Mouse (Mus musculus): Measurements from ENCODE around the gene Kif1b. TPM values are rescaled to one million over a fixed set of nuclear protein-coding genes. Genes with fewer than 3 reads are reported as not detected.
A peak's percentile ranks its signal among the peaks of the same experiment; 100 is the strongest.

Kif1b gene
- polyA plus RNA-seq, 1 experiment from 2014 or later: 19.2 TPM

- H3K4me1 ChIP-seq (ENCODE audit: control insufficient read depth, insufficient read depth, low read length): peaks cover 20% of the 10 kb centered on the region
- no peaks in the 10 kb centered on the region for H3K27me3 ChIP-seq (replicated peaks; ENCODE audit: control insufficient read depth, insufficient read depth, low read length)
- peak overlapping the region; percentile 72 for H3K27ac ChIP-seq (ENCODE audit: low read length)
- 53% methylated on average over 8 of the region's 8 CpGs for whole genome bisulfite sequencing
- no peak overlapping the region for H3K4me3 ChIP-seq (ENCODE audit: low read length)
- no peaks in the 10 kb centered on the region; the same call in none of the 2 replicates for H3K36me3 ChIP-seq (ENCODE audit: control insufficient read depth, insufficient read depth, low read length)
- H3K9ac ChIP-seq (ENCODE audit: low read depth, low read length): no peak overlapping the region
- no peak overlapping the region for H3K4me2 ChIP-seq (ENCODE audit: low read depth, low read length)
- H3K9me3 ChIP-seq (ENCODE audit: control insufficient read depth, low read length): no peaks in the 10 kb centered on the region
- ATAC-seq: peak; percentile 86
These were observed 21.0 kb downstream of the Kif1b start for GRCm38 (mm10) chr4:149286287-149287137.

DNA sequence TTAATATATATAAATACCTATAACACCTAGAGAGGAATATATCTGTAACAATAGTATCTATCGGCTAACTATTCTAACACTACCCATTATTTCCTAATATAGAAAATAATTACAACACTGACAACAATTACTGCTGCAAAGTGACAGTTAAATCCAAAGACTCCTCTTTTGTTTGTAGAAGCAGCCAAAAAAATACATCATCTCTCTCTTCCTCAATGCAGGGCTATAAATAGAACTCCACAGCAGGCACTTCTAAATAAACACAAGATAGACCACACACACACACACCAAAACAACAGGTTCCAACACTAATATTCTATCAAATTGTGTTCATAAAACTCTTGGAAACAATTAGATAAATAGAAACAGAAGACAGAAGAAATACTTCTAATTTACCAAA lies 21.8 kb downstream of the Kif1b start:
- no peaks in the 10 kb centered on the region for H3K9me3 ChIP-seq (ENCODE audit: control insufficient read depth, low read length)
- H3K4me3 ChIP-seq (ENCODE audit: low read length): no peak overlapping the region
- H3K27me3 ChIP-seq (replicated peaks; ENCODE audit: control insufficient read depth, insufficient read depth, low read length): no peaks in the 10 kb centered on the region
- 83% methylated on average over 1 of the region's 1 CpGs for WGBS
- no peak overlapping the region for H3K4me2 ChIP-seq (ENCODE audit: low read depth, low read length)
- no peak for ATAC-seq
- H3K36me3 ChIP-seq (ENCODE audit: control insufficient read depth, insufficient read depth, low read length): no peaks in the 10 kb centered on the region; the same call in none of the 2 replicates
- H3K9ac ChIP-seq (ENCODE audit: low read depth, low read length): no peak overlapping the region
- H3K27ac ChIP-seq (ENCODE audit: low read length): no peak overlapping the region
- H3K4me1 ChIP-seq (ENCODE audit: control insufficient read depth, insufficient read depth, low read length): peaks cover 20% of the 10 kb centered on the region

GRCm38 (mm10) chr4:149283018-149283417 lies 24.5 kb downstream of the Kif1b start:
- H3K9me3 ChIP-seq (ENCODE audit: control insufficient read depth, low read length): no peaks in the 10 kb centered on the region
- no peak for ATAC-seq
- H3K4me3 ChIP-seq (ENCODE audit: low read length): no peak overlapping the region
- no peak overlapping the region for H3K27ac ChIP-seq (ENCODE audit: low read length)
- H3K4me2 ChIP-seq (ENCODE audit: low read depth, low read length): no peak overlapping the region
- no peaks in the 10 kb centered on the region for H3K27me3 ChIP-seq (replicated peaks; ENCODE audit: control insufficient read depth, insufficient read depth, low read length)
- no peak overlapping the region for H3K9ac ChIP-seq (ENCODE audit: low read depth, low read length)
- peaks cover 20% of the 10 kb centered on the region for H3K4me1 ChIP-seq (ENCODE audit: control insufficient read depth, insufficient read depth, low read length)
- 67% methylated on average over 3 of the region's 3 CpGs for WGBS
- H3K36me3 ChIP-seq (ENCODE audit: control insufficient read depth, insufficient read depth, low read length): no peaks in the 10 kb centered on the region

GRCm38 (mm10) chr4:149282025-149282738 lies 25.3 kb downstream of the Kif1b start:
- Histone ChIP-seq H3K4me1 (ENCODE audit: control insufficient read depth, insufficient read depth, low read length) (peaks cover 20% of the 10 kb centered on the region), H3K4me2 (ENCODE audit: low read depth, low read length) (no peak overlapping the region), H3K36me3 (ENCODE audit: control insufficient read depth, insufficient read depth, low read length) (no peaks in the 10 kb centered on the region), H3K27ac (ENCODE audit: low read length) (no peak overlapping the region), H3K4me3 (ENCODE audit: low read length) (no peak overlapping the region), H3K9me3 (ENCODE audit: control insufficient read depth, low read length) (no peaks in the 10 kb centered on the region), H3K9ac (ENCODE audit: low read depth, low read length) (no peak overlapping the region), H3K27me3 (replicated peaks; ENCODE audit: control insufficient read depth, insufficient read depth, low read length) (no peaks in the 10 kb centered on the region)
- no peak for ATAC-seq
- 56% methylated on average over 7 of the region's 7 CpGs for WGBS

DNA sequence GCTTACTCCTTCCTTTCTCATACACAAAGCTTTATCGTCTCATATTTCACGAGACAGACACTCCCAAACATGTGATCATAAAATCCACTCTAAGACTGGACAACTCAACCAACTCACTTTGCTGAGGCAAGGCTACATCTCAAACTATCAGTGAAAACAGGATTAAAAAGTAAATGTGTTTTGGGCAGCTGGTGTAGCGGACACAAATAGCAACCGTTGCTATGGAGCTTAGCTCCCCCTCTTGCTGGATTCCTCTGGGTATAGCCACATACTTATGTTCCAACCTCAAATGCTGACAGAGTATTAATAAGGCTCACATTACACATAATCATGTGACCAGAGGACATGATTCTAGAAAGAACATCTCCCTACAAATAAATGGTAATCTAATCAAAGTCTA lies 29.9 kb downstream of the Kif1b start:
- Histone ChIP-seq H3K4me2 (ENCODE audit: low read depth, low read length) (no peak overlapping the region), H3K36me3 (ENCODE audit: control insufficient read depth, insufficient read depth, low read length) (peaks cover 6% of the 10 kb centered on the region; the same call in 1 of the 2 replicates), H3K9ac (ENCODE audit: low read depth, low read length) (no peak overlapping the region), H3K9me3 (ENCODE audit: control insufficient read depth, low read length) (no peaks in the 10 kb centered on the region; the same call in 1 of the 2 replicates), H3K4me3 (ENCODE audit: low read length) (no peak overlapping the region), H3K27ac (ENCODE audit: low read length) (no peak overlapping the region), H3K4me1 (ENCODE audit: control insufficient read depth, insufficient read depth, low read length) (peaks cover 3% of the 10 kb centered on the region), H3K27me3 (replicated peaks; ENCODE audit: control insufficient read depth, insufficient read depth, low read length) (no peaks in the 10 kb centered on the region)
- ATAC-seq: peak; percentile 83
- WGBS: 40% methylated on average over 4 of the region's 4 CpGs

DNA sequence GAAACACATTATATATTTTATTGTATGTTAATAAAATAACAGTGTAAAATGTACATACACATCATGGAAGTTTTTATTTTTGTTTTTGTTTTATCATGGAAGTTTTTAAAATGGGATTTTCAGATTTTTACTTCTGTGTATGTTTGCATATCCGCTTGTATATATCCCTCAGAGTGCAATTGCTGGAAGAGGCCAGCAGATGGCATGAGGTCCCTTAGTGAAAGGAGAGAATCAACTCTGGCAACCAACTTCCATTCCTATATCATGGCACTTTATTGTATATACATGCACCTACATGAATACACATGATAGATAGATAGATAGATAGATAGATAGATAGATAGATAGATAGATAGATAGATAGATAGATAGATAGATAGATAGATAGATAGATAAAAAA lies 34.4 kb downstream of the Kif1b start:
- Histone ChIP-seq H3K9ac (ENCODE audit: low read depth, low read length) (no peak overlapping the region), H3K4me2 (ENCODE audit: low read depth, low read length) (no peak overlapping the region), H3K27me3 (replicated peaks; ENCODE audit: control insufficient read depth, insufficient read depth, low read length) (no peaks in the 10 kb centered on the region), H3K4me1 (ENCODE audit: control insufficient read depth, insufficient read depth, low read length) (no peaks in the 10 kb centered on the region), H3K36me3 (ENCODE audit: control insufficient read depth, insufficient read depth, low read length) (peaks cover 6% of the 10 kb centered on the region; the same call in 1 of the 2 replicates), H3K9me3 (ENCODE audit: control insufficient read depth, low read length) (no peaks in the 10 kb centered on the region; the same call in 1 of the 2 replicates), H3K4me3 (ENCODE audit: low read length) (no peak overlapping the region), H3K27ac (ENCODE audit: low read length) (no peak overlapping the region)
- WGBS: 94% methylated on average over 1 of the region's 1 CpGs
- ATAC-seq: no peak

DNA sequence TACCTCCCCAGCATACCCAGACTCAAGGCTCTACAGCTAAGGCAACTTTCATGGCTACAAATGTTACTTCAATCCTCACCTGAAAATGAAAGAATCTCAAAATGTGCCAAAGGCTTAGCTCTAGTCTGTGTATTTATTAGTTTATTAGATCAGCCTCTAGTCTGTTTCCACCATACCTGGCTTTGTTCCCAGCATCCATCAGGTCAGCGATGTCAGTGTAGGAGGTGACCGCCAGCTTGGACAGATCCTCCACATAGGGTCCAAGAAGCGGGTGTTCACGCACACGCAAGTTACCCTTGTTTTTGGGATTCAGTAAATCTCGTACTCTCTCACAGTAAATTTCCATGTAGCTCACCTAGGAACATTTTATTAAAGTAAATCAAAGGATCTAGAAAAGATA lies 37.0 kb downstream of the Kif1b start:
- 96% methylated on average over 6 of the region's 6 CpGs for WGBS

GRCm38 (mm10) chr4:149269026-149269425 lies 38.5 kb downstream of the Kif1b start:
- Histone ChIP-seq H3K36me3 (ENCODE audit: control insufficient read depth, insufficient read depth, low read length) (peaks cover 2% of the 10 kb centered on the region; the same call in 1 of the 2 replicates), H3K9ac (ENCODE audit: low read depth, low read length) (no peak overlapping the region)
- no peak for ATAC-seq

More for the DNA sequence above, 37.0 kb downstream of the Kif1b start:
- no peaks in the 10 kb centered on the region for H3K27me3 ChIP-seq (replicated peaks; ENCODE audit: control insufficient read depth, insufficient read depth, low read length)
- no peak overlapping the region for H3K27ac ChIP-seq (ENCODE audit: low read length)
- no peak overlapping the region for H3K9ac ChIP-seq (ENCODE audit: low read depth, low read length)
- peaks cover 2% of the 10 kb centered on the region; the same call in 1 of the 2 replicates for H3K36me3 ChIP-seq (ENCODE audit: control insufficient read depth, insufficient read depth, low read length)
- no peak for ATAC-seq
- no peak overlapping the region for H3K4me2 ChIP-seq (ENCODE audit: low read depth, low read length)
- H3K4me3 ChIP-seq (ENCODE audit: low read length): no peak overlapping the region
- H3K4me1 ChIP-seq (ENCODE audit: control insufficient read depth, insufficient read depth, low read length): no peaks in the 10 kb centered on the region
- H3K9me3 ChIP-seq (ENCODE audit: control insufficient read depth, low read length): no peaks in the 10 kb centered on the region; the same call in 1 of the 2 replicates

DNA sequence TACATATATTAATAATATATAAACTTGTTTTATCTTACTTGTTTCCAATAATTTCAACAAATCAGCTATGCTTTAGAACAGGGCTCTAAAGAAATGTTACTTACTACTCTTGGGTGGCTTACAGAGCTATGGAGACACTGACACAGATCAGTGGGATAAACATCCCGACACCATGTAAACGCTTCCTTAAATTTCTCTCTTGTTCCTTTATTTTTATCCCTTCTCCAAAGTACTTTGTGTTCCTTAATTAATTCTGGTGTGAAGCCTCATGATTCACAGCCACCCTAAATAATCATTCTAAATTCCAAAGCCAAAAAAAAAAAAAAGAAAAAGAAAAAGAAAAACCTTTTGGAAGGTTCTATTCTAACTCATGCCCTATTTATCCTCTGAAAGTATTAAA lies 42.6 kb downstream of the Kif1b start:
- H3K27me3 ChIP-seq (replicated peaks; ENCODE audit: control insufficient read depth, insufficient read depth, low read length): no peaks in the 10 kb centered on the region
- H3K9me3 ChIP-seq (ENCODE audit: control insufficient read depth, low read length): no peaks in the 10 kb centered on the region
- H3K9ac ChIP-seq (ENCODE audit: low read depth, low read length): no peak overlapping the region
- no peak overlapping the region for H3K4me3 ChIP-seq (ENCODE audit: low read length)
- no peaks in the 10 kb centered on the region for H3K4me1 ChIP-seq (ENCODE audit: control insufficient read depth, insufficient read depth, low read length)
- peaks cover 4% of the 10 kb centered on the region; the same call in 1 of the 2 replicates for H3K36me3 ChIP-seq (ENCODE audit: control insufficient read depth, insufficient read depth, low read length)
- ATAC-seq: no peak
- no peak overlapping the region for H3K27ac ChIP-seq (ENCODE audit: low read length)
- 87% methylated on average over 2 of the region's 2 CpGs for WGBS
- H3K4me2 ChIP-seq (ENCODE audit: low read depth, low read length): no peak overlapping the region

More at GRCm38 (mm10) chr4:149269026-149269425, 38.5 kb downstream of the Kif1b start:
- no peaks in the 10 kb centered on the region for H3K27me3 ChIP-seq (replicated peaks; ENCODE audit: control insufficient read depth, insufficient read depth, low read length)
- no peak overlapping the region for H3K27ac ChIP-seq (ENCODE audit: low read length)
- H3K4me1 ChIP-seq (ENCODE audit: control insufficient read depth, insufficient read depth, low read length): no peaks in the 10 kb centered on the region
- H3K4me2 ChIP-seq (ENCODE audit: low read depth, low read length): no peak overlapping the region
- 80% methylated on average over 4 of the region's 4 CpGs for WGBS
- H3K4me3 ChIP-seq (ENCODE audit: low read length): no peak overlapping the region
- no peaks in the 10 kb centered on the region; the same call in 1 of the 2 replicates for H3K9me3 ChIP-seq (ENCODE audit: control insufficient read depth, low read length)
